Mouse (Mus musculus) heart, postnatal 0 days (tissue): ENCODE measurements around the gene Ntm.

ENCODE experiments used
- CTCF ChIP-seq: IDR thresholded peaks from 2 replicates; pipeline ENCODE4 v1.5.1; 2016; ENCODE audit warnings: antibody characterized with exemption, control low read depth, low read depth
- EP300 ChIP-seq: IDR thresholded peaks from 2 replicates; pipeline ENCODE4 v1.6.1; 2016; ENCODE audit warnings: antibody characterized with exemption, low read depth

- TF ChIP-seq CTCF (no peak), EP300 (no peak)
These were observed 656.0 kb downstream of the Ntm start for GRCm38 (mm10) chr9:29306961-29307360.
